ENCODE assay signal across 11 mouse cellular contexts in the genomic region with DNA sequence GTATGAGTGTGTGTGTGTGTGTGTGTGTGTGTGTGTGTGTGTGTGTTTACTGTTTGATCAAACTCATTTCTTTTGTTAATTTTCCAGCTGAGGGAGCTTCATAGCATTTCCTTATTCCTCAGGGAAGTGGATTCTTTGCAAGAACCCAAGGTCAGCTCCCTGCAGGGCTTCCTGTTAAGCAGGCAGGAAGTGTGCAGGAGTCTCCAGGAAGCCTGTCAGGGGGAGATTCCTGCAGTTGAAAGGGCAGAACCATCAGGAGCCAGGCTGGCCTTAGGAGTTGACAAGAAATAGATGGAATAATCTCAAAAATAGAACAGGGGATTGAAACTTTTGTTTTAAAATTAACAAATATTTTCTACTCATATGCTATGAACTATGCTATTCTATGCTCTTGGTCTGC.
DNase-seq lines count a peak whose midpoint lies in the region; ATAC-seq and TF ChIP-seq lines count a peak whose summit lies in the region.
"Had no signal": no experiment of that assay in that cellular context is flagged by ENCODE, and none has a peak within 500 bp of the region (broad histone marks: within the 10 kb centered on the region; RNA-seq: fewer than 3 reads in every experiment).

No protein-coding gene starts in this region.

- no peak overlapping the region for H3K9ac ChIP-seq in midbrain, embryonic 15.5 days
- H3K9ac ChIP-seq: liver, embryonic 14.5 days; neural tube, embryonic 12.5 days had no signal

- H3K27ac ChIP-seq in left cerebral cortex, adult 2 months, result peak overlapping the region; percentile 40; the same call in 1 of the 2 replicates
- peak overlapping the region; percentile 77 for H3K27ac ChIP-seq in kidney, adult 2 months (ENCODE audit: insufficient read depth, low read depth, low read length)
- no peak overlapping the region for H3K27ac ChIP-seq in midbrain, embryonic 15.5 days
- H3K27ac ChIP-seq: liver, embryonic 14.5 days; neural tube, embryonic 12.5 days had no signal

- DNase-seq in adrenal gland, adult (ENCODE audit: inconsistent age in 2 of 2, low spot score in 1 of 2), result peak; percentile 39 to 60
- DNase-seq in adrenal gland, adult 18-20 months (ENCODE audit: low spot score in 2 of 2), result no peak
- no peak for DNase-seq in left cerebral cortex, adult 2 months (ENCODE audit: extremely low spot score in 1 of 2, low spot score in 2 of 2)
- no peak for DNase-seq in left cerebral cortex, postnatal 25 days (ENCODE audit: low spot score in 2 of 2)
- DNase-seq in kidney, adult 2 months, result peak; percentile 81
- DNase-seq in lung, postnatal 14 days, result peak; percentile 30
- DNase-seq: thymus, postnatal 4 days had no signal

- H3K4me1 ChIP-seq in kidney, adult 2 months (ENCODE audit: control insufficient read depth, insufficient read depth, low read length), result peaks cover 4% of the 10 kb centered on the region; the same call in 1 of the 2 replicates
- H3K4me1 ChIP-seq in midbrain, embryonic 15.5 days, result peaks cover 19% of the 10 kb centered on the region

- H3K4me3 ChIP-seq in left cerebral cortex, adult 2 months, result no peak overlapping the region
- no peak overlapping the region for H3K4me3 ChIP-seq in kidney, adult 2 months (ENCODE audit: insufficient read depth, low read depth, low read length)
- no peak overlapping the region for H3K4me3 ChIP-seq in midbrain, embryonic 15.5 days
- H3K4me3 ChIP-seq: neural tube, embryonic 12.5 days had no signal

- TF ChIP-seq CTCF in left cerebral cortex, adult 2 months (IDR thresholded peaks at IDR 0.05), result no peak
- TF ChIP-seq CTCF in kidney, adult 2 months (conservative IDR thresholded peaks at IDR 0.05; ENCODE audit: insufficient read depth, insufficient read length, low read depth, low read length), result no peak

- TF ChIP-seq POLR2A in kidney, adult 2 months (IDR thresholded peaks at IDR 0.05; ENCODE audit: low read depth, low read length), result no peak

- no peak overlapping the region for H3K4me2 ChIP-seq in midbrain, embryonic 15.5 days
- H3K4me2 ChIP-seq: neural tube, embryonic 12.5 days had no signal

- intact Hi-C loops in left cerebral cortex, adult 2 months (cut with DNase I), result loop anchor here (10.0 kb wide), 2 partner anchors 327 to 427 kb away; no protein-coding TSS in a partner anchor
- intact Hi-C loops in left cerebral cortex, postnatal 25 days (cut with DNase I), result loop anchor here (5.0 to 10.0 kb wide), 2 partner anchors 139 to 427 kb away; no protein-coding TSS in a partner anchor

- ATAC-seq in midbrain, embryonic 15.5 days (replicated peaks), result no peak
- no peak for ATAC-seq in megakaryocyte, adult 5-6 weeks (ENCODE audit: poor library complexity, severe bottlenecking)

- no peaks in the 10 kb centered on the region for H3K27me3 ChIP-seq in kidney, adult 2 months (replicated peaks; ENCODE audit: control insufficient read depth, insufficient read depth, low read length)
- no peaks in the 10 kb centered on the region for H3K27me3 ChIP-seq in midbrain, embryonic 15.5 days (replicated peaks)
- H3K27me3 ChIP-seq: neural tube, embryonic 12.5 days had no signal

- no peaks in the 10 kb centered on the region for H3K9me3 ChIP-seq in midbrain, embryonic 15.5 days
- H3K9me3 ChIP-seq: neural tube, embryonic 12.5 days had no signal

- no peaks in the 10 kb centered on the region for H3K36me3 ChIP-seq in kidney, adult 2 months (ENCODE audit: control insufficient read depth, insufficient read depth, low read length)
- H3K36me3 ChIP-seq in midbrain, embryonic 15.5 days (replicated peaks), result no peaks in the 10 kb centered on the region
- H3K36me3 ChIP-seq: neural tube, embryonic 12.5 days had no signal

Comparison
In these comparisons a context has a peak if more than half of its experiments do, and no peak if none do; other contexts are left out.
1. DNase-seq: peak in adrenal gland, adult (2 of 2), kidney, adult 2 months (single experiment) and lung, postnatal 14 days (single experiment); none in adrenal gland, adult 18-20 months (0 of 2), left cerebral cortex, adult 2 months (0 of 2) and left cerebral cortex, postnatal 25 days (0 of 2).